In the genomic region with DNA sequence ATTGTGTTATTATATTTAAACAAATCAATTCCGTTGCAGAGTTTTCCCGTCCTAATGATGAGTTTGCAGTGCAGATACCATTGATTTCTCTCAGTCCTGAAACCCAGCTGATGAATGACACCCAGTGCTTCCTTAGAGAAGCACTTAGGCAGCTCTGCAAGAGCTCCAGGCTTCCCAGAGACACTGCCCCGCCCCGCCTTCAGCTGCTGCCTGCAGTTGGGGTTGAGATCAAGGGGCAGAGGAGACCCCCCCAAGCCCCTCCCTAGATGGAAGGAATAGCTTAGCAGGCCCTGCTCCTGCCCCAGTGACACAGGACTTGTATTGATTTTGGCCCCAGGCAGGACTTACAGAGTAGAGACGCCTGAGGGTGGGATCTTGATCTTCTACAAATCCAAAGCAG, we compare ENCODE assay signal across 9 mouse cellular contexts. TPM values are rescaled to one million over a fixed set of nuclear protein-coding genes. Genes with fewer than 3 reads are reported as not detected.
A peak's percentile ranks its signal among the peaks of the same experiment; 100 is the strongest.
DNase-seq lines count a peak whose midpoint lies in the region; ATAC-seq and TF ChIP-seq lines count a peak whose summit lies in the region.
"Had no signal": no experiment of that assay in that cellular context is flagged by ENCODE, and none has a peak within 500 bp of the region (broad histone marks: within the 10 kb centered on the region; RNA-seq: fewer than 3 reads in every experiment).

No protein-coding gene starts in this region.

- H3K9ac ChIP-seq in heart, postnatal 0 days (replicated peaks; ENCODE audit: low read depth, low read length), result no peak overlapping the region; the same call in 1 of the 2 replicates
- H3K9ac ChIP-seq in heart, adult 2 months (ENCODE audit: low read depth, low read length), result no peak overlapping the region
- H3K9ac ChIP-seq in embryonic facial prominence, embryonic 12.5 days, result no peak overlapping the region
- no peak overlapping the region for H3K9ac ChIP-seq in hindbrain, embryonic 11.5 days (ENCODE audit: low read depth, low read length)
- no peak overlapping the region for H3K9ac ChIP-seq in midbrain, embryonic 13.5 days (replicated peaks)
- H3K9ac ChIP-seq: liver, embryonic 13.5 days had no signal

- H3K36me3 ChIP-seq in heart, postnatal 0 days (replicated peaks; ENCODE audit: control insufficient read depth, insufficient read depth, low read length), result peaks cover 4% of the 10 kb centered on the region
- peaks cover 4% of the 10 kb centered on the region for H3K36me3 ChIP-seq in heart, adult 2 months (ENCODE audit: control insufficient read depth, insufficient read depth, low read length)
- H3K36me3 ChIP-seq in embryonic facial prominence, embryonic 12.5 days, result peaks cover 22% of the 10 kb centered on the region
- H3K36me3 ChIP-seq in hindbrain, embryonic 11.5 days (ENCODE audit: control insufficient read depth, insufficient read depth, low read length), result 0 out of 2 replicates have a peak, but pooled peaks cover 4% of the 10 kb centered on the region
- peaks cover 29% of the 10 kb centered on the region for H3K36me3 ChIP-seq in midbrain, embryonic 13.5 days

- WGBS in heart, postnatal 0 days, result 56% methylated on average over 5 of the region's 5 CpGs
- 57% methylated on average over 5 of the region's 5 CpGs for WGBS in heart, adult 2 months
- 18% methylated on average over 5 of the region's 5 CpGs for WGBS in embryonic facial prominence, embryonic 12.5 days
- WGBS in hindbrain, embryonic 11.5 days, result 14% methylated on average over 5 of the region's 5 CpGs
- WGBS in midbrain, embryonic 13.5 days, result 18% methylated on average over 5 of the region's 5 CpGs

- TF ChIP-seq POLR2A in heart, adult 2 months (IDR thresholded peaks at IDR 0.05; ENCODE audit: insufficient read depth, low read depth, low read length), result no peak

- no peak overlapping the region for H3K4me3 ChIP-seq in heart, postnatal 0 days (ENCODE audit: low read depth, low read length)
- H3K4me3 ChIP-seq in heart, adult 2 months, result no peak overlapping the region
- H3K4me3 ChIP-seq in embryonic facial prominence, embryonic 12.5 days, result no peak overlapping the region
- no peak overlapping the region for H3K4me3 ChIP-seq in hindbrain, embryonic 11.5 days (ENCODE audit: low read depth, low read length)
- H3K4me3 ChIP-seq in midbrain, embryonic 13.5 days (replicated peaks), result no peak overlapping the region
- H3K4me3 ChIP-seq: liver, embryonic 13.5 days had no signal

- no peak for TF ChIP-seq CTCF in heart, postnatal 0 days (IDR thresholded peaks at IDR 0.05; ENCODE audit: low read depth)
- TF ChIP-seq CTCF in heart, adult 2 months (IDR thresholded peaks at IDR 0.05), result no peak

- TF ChIP-seq EP300 in heart, postnatal 0 days (IDR thresholded peaks at IDR 0.05; ENCODE audit: low read depth), result no peak
- no peak for TF ChIP-seq EP300 in heart, adult 2 months (IDR thresholded peaks at IDR 0.05; ENCODE audit: insufficient read depth, low read depth, low read length)

- no peaks in the 10 kb centered on the region for H3K27me3 ChIP-seq in heart, postnatal 0 days (ENCODE audit: control insufficient read depth, insufficient read depth, low read length)
- no peaks in the 10 kb centered on the region for H3K27me3 ChIP-seq in heart, adult 2 months (ENCODE audit: control insufficient read depth, insufficient read depth, low read length)
- no peaks in the 10 kb centered on the region for H3K27me3 ChIP-seq in embryonic facial prominence, embryonic 12.5 days
- H3K27me3 ChIP-seq in hindbrain, embryonic 11.5 days (ENCODE audit: control insufficient read depth, insufficient read depth, low read length), result no peaks in the 10 kb centered on the region
- no peaks in the 10 kb centered on the region for H3K27me3 ChIP-seq in midbrain, embryonic 13.5 days
- H3K27me3 ChIP-seq: liver, embryonic 13.5 days had no signal

- peak overlapping the region; percentile 78; the same call in 1 of the 2 replicates for H3K27ac ChIP-seq in heart, postnatal 0 days (ENCODE audit: low read depth)
- H3K27ac ChIP-seq in heart, adult 2 months, result no peak overlapping the region
- H3K27ac ChIP-seq in embryonic facial prominence, embryonic 12.5 days, result peak overlapping the region; percentile 3; the same call in 1 of the 2 replicates
- H3K27ac ChIP-seq in hindbrain, embryonic 11.5 days (ENCODE audit: low read depth, low read length), result peak overlapping the region; percentile 77
- H3K27ac ChIP-seq in midbrain, embryonic 13.5 days, result peak overlapping the region; percentile 73
- H3K27ac ChIP-seq: liver, embryonic 13.5 days had no signal

- ATAC-seq in heart, postnatal 0 days (ENCODE audit: insufficient read depth, low read depth), result no peak
- ATAC-seq in embryonic facial prominence, embryonic 12.5 days (ENCODE audit: insufficient number of reproducible peaks, insufficient read depth, low FRiP score, low TSS enrichment), result no peak
- ATAC-seq in hindbrain, embryonic 11.5 days (ENCODE audit: low FRiP score), result no peak
- ATAC-seq in midbrain, embryonic 13.5 days, result no peak
- ATAC-seq: activated CD4-positive, CD25-positive, alpha-beta regulatory T cell, adult 4 months had no signal

- no peaks in the 10 kb centered on the region for H3K9me3 ChIP-seq in heart, postnatal 0 days (replicated peaks; ENCODE audit: control insufficient read depth, low read length)
- H3K9me3 ChIP-seq in embryonic facial prominence, embryonic 12.5 days, result no peaks in the 10 kb centered on the region
- no peaks in the 10 kb centered on the region for H3K9me3 ChIP-seq in hindbrain, embryonic 11.5 days (ENCODE audit: control insufficient read depth, low read length)
- no peaks in the 10 kb centered on the region for H3K9me3 ChIP-seq in midbrain, embryonic 13.5 days
- H3K9me3 ChIP-seq: liver, embryonic 13.5 days had no signal

- peaks cover 4% of the 10 kb centered on the region for H3K79me2 ChIP-seq in heart, adult 2 months (replicated peaks; ENCODE audit: control insufficient read depth, insufficient read depth, low read length)

- no peak overlapping the region for H3K4me2 ChIP-seq in heart, postnatal 0 days (ENCODE audit: low read depth, low read length)
- H3K4me2 ChIP-seq in embryonic facial prominence, embryonic 12.5 days (replicated peaks), result no peak overlapping the region
- no peak overlapping the region for H3K4me2 ChIP-seq in hindbrain, embryonic 11.5 days (replicated peaks; ENCODE audit: low read depth, low read length)
- no peak overlapping the region for H3K4me2 ChIP-seq in midbrain, embryonic 13.5 days (replicated peaks)
- H3K4me2 ChIP-seq: liver, embryonic 13.5 days had no signal

- intact Hi-C loops in heart, adult 2 months (cut with DNase I), result no loop called here

- H3K4me1 ChIP-seq in heart, postnatal 0 days (ENCODE audit: control insufficient read depth, insufficient read depth), result peaks cover 87% of the 10 kb centered on the region
- peaks cover 53% of the 10 kb centered on the region for H3K4me1 ChIP-seq in heart, adult 2 months (ENCODE audit: control insufficient read depth, insufficient read depth, low read length)
- H3K4me1 ChIP-seq in embryonic facial prominence, embryonic 12.5 days, result peaks cover 75% of the 10 kb centered on the region
- peaks cover 31% of the 10 kb centered on the region for H3K4me1 ChIP-seq in hindbrain, embryonic 11.5 days (replicated peaks; ENCODE audit: control insufficient read depth, insufficient read depth, low read length)
- peaks cover 85% of the 10 kb centered on the region for H3K4me1 ChIP-seq in midbrain, embryonic 13.5 days (replicated peaks)

- DNase-seq in heart, postnatal 0 days (ENCODE audit: low spot score), result no peak
- no peak for DNase-seq in heart, adult 2 months
- no peak for DNase-seq in hindbrain, embryonic 11.5 days (ENCODE audit: low spot score)
- DNase-seq in right cerebral cortex, postnatal 4 days, result no peak
- no peak for DNase-seq in lung, adult 18-20 months
- DNase-seq: liver, embryonic 13.5 days had no signal

RNA-seq across cellular contexts. Expression of a gene that starts 53.0 kb away (rescaled TPM):
- 41.0 and 47.8 TPM in 2 replicates for total RNA-seq in heart, postnatal 0 days (2014; rRNA removed; ENCODE audit: low replicate concordance)
- polyA plus RNA-seq in heart, postnatal 0 days (2015; fragmentation: Nextera tagmentation; extraction: Ambion mirVana), result 12.4 and 13.8 TPM in 2 replicates
- 10 to 100 TPM; 40.7 to 42.0 TPM for total RNA-seq in heart, adult 2 months (2021)
- 21.8 and 27.1 TPM in 2 replicates for polyA plus RNA-seq in heart, adult 2 months (2012; rRNA removed)
- 43.8 and 46.3 TPM in 2 replicates for polyA plus RNA-seq in embryonic facial prominence, embryonic 12.5 days (2016; fragmentation: Nextera tagmentation; extraction: Ambion mirVana)
- polyA plus RNA-seq in hindbrain, embryonic 11.5 days (2014; fragmentation: Nextera tagmentation; extraction: Ambion mirVana), result 47.5 and 57.0 TPM in 2 replicates
- polyA plus RNA-seq in midbrain, embryonic 13.5 days (2015; fragmentation: Nextera tagmentation; extraction: Ambion mirVana), result 68.8 and 80.3 TPM in 2 replicates
